Mouse (Mus musculus) G1E (cell line): ENCODE measurements around the gene Fam163b. TPM values are rescaled to one million over a fixed set of nuclear protein-coding genes. Genes with fewer than 3 reads are reported as not detected.

Experiments used
- ATAC-seq: 2 replicates; pipeline ENCODE4 v1.8.0; 2016; ENCODE audit warnings: mild to moderate bottlenecking; ENCODE audit not compliant: insufficient number of reproducible peaks, poor library complexity, low FRiP score, severe bottlenecking; ENCODE audit errors: extremely low read depth
- DNase-seq: peaks from one replicate; pipeline ENCODE4 v3.0.0; 2012; ENCODE audit warnings: low spot score
- H3K27me3 ChIP-seq: 2 replicates; pipeline ENCODE4 v1.6.1; 2012; ENCODE audit warnings: mild to moderate bottlenecking, low read length, inconsistent platforms; ENCODE audit not compliant: insufficient read depth
- H3K36me3 ChIP-seq: replicated peaks from 2 replicates; pipeline ENCODE3; 2012; ENCODE audit warnings: mild to moderate bottlenecking, inconsistent platforms
- H3K4me1 ChIP-seq: 2 replicates; pipeline ENCODE4 v1.6.1; 2012; ENCODE audit warnings: low read depth, low read length, inconsistent platforms, mixed read lengths; ENCODE audit not compliant: insufficient read depth
- H3K4me3 ChIP-seq: 2 replicates; pipeline ENCODE4 v1.5.1; 2012; ENCODE audit warnings: low read depth, mild to moderate bottlenecking, inconsistent platforms, low read length, moderate library complexity, mixed read lengths
- H3K9me3 ChIP-seq: replicated peaks from 2 replicates; pipeline ENCODE4 v1.6.1; 2012; ENCODE audit warnings: inconsistent platforms
- CTCF ChIP-seq: IDR thresholded peaks from 2 replicates; pipeline ENCODE4 v1.5.1; 2012; ENCODE audit warnings: low read depth, low read length, inconsistent platforms, mixed read lengths
- GATA1 ChIP-seq: IDR thresholded peaks from 2 replicates; pipeline ENCODE4 v1.6.1; 2012; ENCODE audit warnings: borderline replicate concordance, low read length, inconsistent platforms, mixed read lengths
- GATA2 ChIP-seq: IDR thresholded peaks from 2 replicates; pipeline ENCODE4 v1.6.1; 2012; ENCODE audit warnings: low read depth, low read length, inconsistent platforms, borderline replicate concordance
- POLR2AphosphoS5 ChIP-seq: IDR thresholded peaks from 2 replicates; pipeline ENCODE4 v1.6.1; 2012; ENCODE audit warnings: low read depth, low read length, inconsistent platforms; ENCODE audit not compliant: insufficient replicate concordance
- TAL1 ChIP-seq: conservative IDR thresholded peaks from 2 replicates; pipeline ENCODE4 v1.6.1; 2012; ENCODE audit warnings: low read depth, low read length, inconsistent platforms, mixed read lengths
- polyA plus RNA-seq: library from polyadenylated mRNA; stranded (reverse); fragments of >175 nt; gene quantifications from 2 replicates; pipeline ENCODE4 v1.2.3, GENCODE M21; 2012
- total RNA-seq, 2 experiments: library from RNA; stranded (forward) in 1 of 2; stranded (reverse) in 1 of 2; fragments of 200-1000 nt in 1 of 2; fragments of >200 nt in 1 of 2; fragmentation: Nextera tagmentation in 1 of 2; gene quantifications; 2 replicates each; pipeline ENCODE4 v1.2.3; 2014 to 2017

The Fam163b gene
- total and polyA plus RNA-seq, 3 experiments, result 0.16 TPM; not detected in 2

DNA sequence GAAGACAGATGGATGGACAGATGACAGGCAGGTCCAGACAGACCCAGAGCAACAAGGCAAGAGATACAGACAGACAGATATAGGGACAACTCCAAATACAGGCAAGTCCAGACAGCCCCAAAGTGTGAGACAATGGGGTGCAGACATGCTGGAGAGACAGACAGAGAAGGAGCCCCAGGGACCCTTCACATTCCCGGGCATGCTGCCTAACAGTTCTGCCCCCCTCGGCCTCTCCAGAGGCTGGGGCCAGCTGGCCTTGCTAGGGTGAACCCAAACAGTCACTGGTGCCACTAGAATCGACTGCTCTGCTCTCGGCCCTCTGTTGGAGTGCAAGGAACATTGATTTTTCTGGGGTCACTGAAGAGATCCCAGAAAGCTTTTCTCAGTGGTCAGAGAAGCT is 23.8 kb downstream of the Fam163b start:
- ATAC-seq, result no peak
- no peaks in the 10 kb centered on the region; the same call in 1 of the 2 replicates for H3K27me3 ChIP-seq
- no peaks in the 10 kb centered on the region for H3K36me3 ChIP-seq
- no peaks in the 10 kb centered on the region for H3K4me1 ChIP-seq
- no peak for DNase-seq
- H3K4me3 ChIP-seq, result no peak overlapping the region
- no peaks in the 10 kb centered on the region for H3K9me3 ChIP-seq
- TF ChIP-seq CTCF (no peak), GATA1 (no peak), POLR2AphosphoS5 (no peak), GATA2 (no peak), TAL1 (no peak)

DNA sequence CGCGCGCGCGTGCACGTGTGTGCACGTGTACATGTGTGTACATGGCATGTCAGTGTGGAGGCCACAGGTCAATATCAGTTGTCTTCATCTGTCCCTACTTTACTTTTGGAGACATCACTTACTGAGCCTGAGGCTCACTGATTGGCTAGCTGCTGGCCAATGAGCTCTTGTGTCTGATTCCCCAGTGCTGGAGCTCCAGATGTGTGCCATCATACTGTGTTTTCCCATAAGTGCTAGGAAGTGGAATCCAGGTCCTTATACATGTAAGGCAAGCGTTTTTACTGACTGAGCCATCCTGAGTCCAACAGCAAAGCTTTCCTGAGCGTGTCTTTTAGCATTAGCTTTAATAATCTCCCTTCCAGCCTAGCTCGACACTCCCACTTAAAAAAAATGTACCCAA is 28.1 kb downstream of the Fam163b start:
- TF ChIP-seq GATA1 (no peak), GATA2 (no peak), TAL1 (no peak), CTCF (no peak), POLR2AphosphoS5 (no peak)
- DNase-seq (no peak), ATAC-seq (no peak)
- H3K4me3 ChIP-seq, result no peak overlapping the region
- no peaks in the 10 kb centered on the region for H3K4me1 ChIP-seq
- H3K9me3 ChIP-seq, result no peaks in the 10 kb centered on the region
- H3K27me3 ChIP-seq, result no peaks in the 10 kb centered on the region
- no peaks in the 10 kb centered on the region for H3K36me3 ChIP-seq

DNA sequence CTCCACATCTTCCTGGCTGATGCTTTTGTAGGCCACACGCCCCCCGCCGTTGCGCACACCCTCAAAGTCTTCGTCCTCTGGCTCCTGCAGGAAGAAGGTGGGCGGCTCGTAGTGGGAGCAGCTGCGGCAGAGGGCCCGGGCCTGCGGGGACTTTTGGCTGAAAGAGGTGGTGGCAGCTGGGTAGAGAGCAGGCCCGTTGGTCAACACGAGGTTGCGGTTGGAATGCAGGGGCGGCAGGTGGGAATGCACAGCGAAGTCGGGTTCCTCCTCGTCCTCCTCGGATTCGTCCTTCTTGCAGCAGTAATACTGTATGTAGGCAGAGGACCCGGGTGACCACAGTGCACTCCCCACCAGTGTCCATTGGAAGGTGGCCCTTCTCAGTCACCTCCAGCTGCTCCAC is 29.7 kb downstream of the Fam163b start:
- no peaks in the 10 kb centered on the region for H3K9me3 ChIP-seq
- ATAC-seq, result no peak

DNA sequence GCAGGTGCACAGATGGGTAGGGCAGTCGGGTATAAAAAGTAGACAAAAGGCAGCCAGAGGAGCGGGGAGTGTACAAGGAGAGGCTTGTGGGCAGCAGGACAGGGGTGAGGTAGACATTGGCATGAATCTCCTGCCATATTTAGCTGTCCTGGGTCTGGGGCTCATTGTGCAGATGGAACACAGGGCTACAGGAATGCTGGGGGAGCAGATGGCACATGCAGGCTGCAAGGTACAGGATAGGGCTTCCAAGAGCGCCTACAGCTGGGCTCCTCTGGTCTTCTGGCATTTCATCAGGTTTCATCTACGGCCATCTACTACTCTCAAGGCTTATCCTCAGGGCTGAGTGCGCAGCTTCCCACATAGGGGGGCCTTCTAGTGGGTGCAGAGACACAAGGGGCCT is 33.2 kb downstream of the Fam163b start:
- Histone ChIP-seq H3K9me3 (no peaks in the 10 kb centered on the region), H3K27me3 (peaks cover 6% of the 10 kb centered on the region; the same call in 1 of the 2 replicates), H3K4me1 (no peaks in the 10 kb centered on the region), H3K4me3 (no peak overlapping the region), H3K36me3 (no peaks in the 10 kb centered on the region)
- no peak for TF ChIP-seq GATA2
- TF ChIP-seq GATA1, result no peak
- TF ChIP-seq POLR2AphosphoS5, result no peak
- no peak for TF ChIP-seq TAL1
- TF ChIP-seq CTCF, result no peak
- DNase-seq (no peak), ATAC-seq (no peak)

More for the DNA sequence above, 29.7 kb downstream of the Fam163b start:
- Histone ChIP-seq H3K4me3 (no peak overlapping the region), H3K4me1 (no peaks in the 10 kb centered on the region), H3K27me3 (peaks cover 2% of the 10 kb centered on the region; the same call in 1 of the 2 replicates), H3K36me3 (no peaks in the 10 kb centered on the region)
- DNase-seq, result no peak
- TF ChIP-seq TAL1, result no peak
- TF ChIP-seq CTCF, result no peak
- TF ChIP-seq POLR2AphosphoS5, result no peak
- TF ChIP-seq GATA1, result no peak
- no peak for TF ChIP-seq GATA2

DNA sequence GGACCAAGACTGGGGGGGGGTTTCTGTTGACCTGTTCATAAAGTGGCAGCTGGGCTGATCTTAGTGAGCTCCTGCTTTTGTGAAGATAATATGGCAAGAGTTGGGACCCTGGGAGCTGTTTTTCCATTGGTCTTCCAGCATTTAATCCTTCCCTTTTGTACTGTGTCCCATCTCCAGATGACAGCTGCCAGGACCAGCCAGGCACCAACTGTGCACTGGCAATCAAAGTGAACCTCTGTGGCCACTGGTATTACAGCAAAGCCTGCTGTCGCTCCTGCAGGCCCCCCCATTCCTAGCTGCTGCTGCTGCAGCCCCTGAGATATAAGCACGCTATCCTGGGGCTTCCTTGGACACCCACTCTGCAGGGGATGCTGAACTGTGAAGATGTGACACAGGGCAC is 34.1 kb downstream of the Fam163b start:
- no peaks in the 10 kb centered on the region for H3K4me1 ChIP-seq
- no peak for ATAC-seq
- no peak overlapping the region for H3K4me3 ChIP-seq
- H3K9me3 ChIP-seq, result no peaks in the 10 kb centered on the region
- H3K36me3 ChIP-seq, result no peaks in the 10 kb centered on the region
- no peak for DNase-seq
- TF ChIP-seq TAL1 (no peak), GATA2 (no peak), CTCF (no peak), POLR2AphosphoS5 (no peak), GATA1 (no peak)
- peaks cover 6% of the 10 kb centered on the region; the same call in 1 of the 2 replicates for H3K27me3 ChIP-seq

DNA sequence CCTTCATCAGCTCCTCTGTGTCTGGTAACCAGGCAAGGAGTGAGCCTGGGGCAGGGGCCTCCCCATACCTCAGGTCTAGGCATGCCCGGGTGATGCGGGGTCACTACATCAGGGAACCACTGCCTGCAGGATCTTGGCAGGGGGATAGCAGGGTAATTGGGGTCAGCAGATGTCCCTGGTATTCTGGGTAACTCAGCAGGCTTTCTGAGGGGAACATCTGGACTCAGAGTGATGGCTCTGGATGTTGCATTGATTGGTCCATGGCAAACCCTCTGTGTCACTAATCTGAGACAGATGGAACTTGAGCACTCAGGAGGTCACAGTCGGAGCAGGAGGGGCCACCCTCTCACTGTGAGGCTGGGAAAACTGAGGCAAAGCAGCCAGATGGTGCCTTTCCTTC is 35.5 kb downstream of the Fam163b start:
- ATAC-seq (no peak), DNase-seq (no peak)
- no peak for TF ChIP-seq POLR2AphosphoS5
- TF ChIP-seq GATA1, result no peak
- no peak for TF ChIP-seq TAL1
- no peak for TF ChIP-seq CTCF
- no peak for TF ChIP-seq GATA2
- H3K4me3 ChIP-seq, result no peak overlapping the region
- no peaks in the 10 kb centered on the region for H3K36me3 ChIP-seq
- H3K4me1 ChIP-seq, result no peaks in the 10 kb centered on the region
- H3K27me3 ChIP-seq, result peaks cover 12% of the 10 kb centered on the region; the same call in 1 of the 2 replicates
- no peaks in the 10 kb centered on the region for H3K9me3 ChIP-seq
